Mouse (Mus musculus) midbrain, embryonic 10.5 days (tissue): ENCODE data around the gene Cd151. TPM values are rescaled to one million over a fixed set of nuclear protein-coding genes. Genes with fewer than 3 reads are reported as not detected.

Source experiments
- DNase-seq: peaks from one replicate; pipeline ENCODE4 v3.0.0-alpha.2; 2017; ENCODE audit warnings: low spot score
- H3K27ac ChIP-seq: fragments of 300-500 bp; sonication (generic); replicated peaks from 2 replicates; pipeline ENCODE4 v1.5.1; 2016; ENCODE audit warnings: mild to moderate bottlenecking
- H3K27me3 ChIP-seq: fragments of 300-500 bp; sonication (generic); 2 replicates; pipeline ENCODE4 v1.6.1; 2016; ENCODE audit warnings: low read depth, mild to moderate bottlenecking; ENCODE audit not compliant: poor library complexity, severe bottlenecking
- H3K36me3 ChIP-seq: fragments of 300-500 bp; sonication (generic); 2 replicates; pipeline ENCODE4 v1.6.1; 2016; ENCODE audit warnings: mild to moderate bottlenecking, moderate library complexity
- H3K4me1 ChIP-seq: fragments of 300-500 bp; sonication (generic); 2 replicates; pipeline ENCODE4 v1.6.1; 2016
- H3K4me3 ChIP-seq: fragments of 300-500 bp; sonication (generic); 2 replicates; pipeline ENCODE4 v1.5.1; 2016; ENCODE audit warnings: mild to moderate bottlenecking, moderate library complexity
- H3K9me3 ChIP-seq: fragments of 300-500 bp; sonication (generic); replicated peaks from 2 replicates; pipeline ENCODE4 v1.6.1; 2016; ENCODE audit warnings: mild to moderate bottlenecking
- WGBS: fragments of 180-500 bp; shearing (Covaris S2); methylation state at CpG from one replicate; pipeline ENCODE4 v1.1.7; 2016; 5-methylcytosine and 5-hydroxymethylcytosine counted together
- polyA plus RNA-seq: library from polyadenylated mRNA; unstranded; fragments of >200 nt; fragmentation: Nextera tagmentation; extraction: Ambion mirVana; gene quantifications from 2 replicates; pipeline ENCODE4 v1.2.1, GENCODE M21; 2016

Cd151 gene
- polyA plus RNA-seq, 1 experiment from 2014 or later: 17.3 TPM

DNA sequence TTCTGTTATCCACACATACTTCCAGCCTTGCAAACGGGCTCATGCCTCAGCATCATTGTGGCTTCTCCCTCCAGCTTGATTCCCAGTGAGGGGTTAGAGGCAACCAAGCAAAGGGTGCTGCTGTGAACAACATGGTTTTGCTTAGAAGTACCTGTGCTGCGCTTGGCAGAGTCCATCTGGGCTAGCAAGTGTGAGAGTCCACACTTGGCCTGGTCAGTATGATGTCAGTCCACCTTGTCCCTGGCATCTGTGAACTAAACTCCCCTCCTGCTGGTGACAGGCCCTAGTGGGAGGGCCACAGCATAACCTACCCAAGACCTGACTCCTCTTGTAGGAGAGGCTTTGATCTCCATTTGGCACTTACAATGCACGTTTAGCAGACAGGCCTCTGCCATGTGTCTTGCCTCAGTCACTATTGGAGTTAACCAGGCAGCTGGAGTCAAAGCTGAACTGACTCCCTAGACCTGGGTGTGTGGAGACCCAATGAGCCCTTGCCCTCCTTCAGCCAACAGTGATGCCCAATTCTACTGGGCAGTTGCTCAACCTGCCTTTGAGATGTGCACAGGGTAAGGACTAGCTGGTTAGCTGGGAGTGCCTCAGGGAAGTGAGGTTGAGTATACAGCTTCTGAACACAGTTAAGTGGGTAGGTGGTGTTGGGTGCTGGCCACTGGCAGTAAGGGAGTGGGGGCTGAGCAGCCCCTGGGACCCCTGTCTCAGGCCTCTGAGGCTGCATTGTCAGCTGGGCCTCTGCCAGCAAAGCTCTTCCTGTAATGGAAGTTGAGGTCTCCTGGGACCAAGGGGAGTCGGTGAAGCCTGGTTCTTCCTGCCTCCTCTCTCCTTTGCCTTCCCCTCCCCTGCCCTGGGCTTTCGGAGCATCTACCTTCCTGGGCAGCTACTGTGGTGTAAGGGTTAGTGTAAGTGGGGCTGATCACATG lies 17.3 kb downstream of the Cd151 start:
- Histone ChIP-seq H3K4me3 (no peak overlapping the region), H3K9me3 (no peaks in the 10 kb centered on the region), H3K27me3 (peaks cover 38% of the 10 kb centered on the region), H3K36me3 (no peaks in the 10 kb centered on the region), H3K27ac (no peak overlapping the region), H3K4me1 (peaks cover 29% of the 10 kb centered on the region)
- 80% methylated on average over 5 of the region's 5 CpGs for WGBS
- no peak for DNase-seq

DNA sequence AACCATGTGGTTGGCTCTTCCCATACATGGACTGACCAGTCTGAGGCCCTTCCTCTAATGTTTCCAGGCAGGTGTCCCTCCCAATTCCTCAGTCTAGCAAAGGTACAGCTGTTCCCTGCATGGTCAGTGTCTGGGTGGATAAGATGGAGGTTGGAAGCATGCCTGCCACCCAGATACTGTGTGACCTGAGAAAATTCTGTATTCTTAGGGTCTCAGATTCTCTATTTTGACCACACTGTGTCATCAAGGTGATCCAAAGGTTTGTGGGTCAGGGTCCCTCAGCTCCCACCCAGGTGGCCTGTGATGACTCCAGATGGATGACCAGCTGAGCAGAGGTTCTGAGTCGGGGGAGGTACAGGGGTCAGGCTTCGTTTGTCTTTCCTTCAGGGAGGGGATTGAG lies 18.0 kb downstream of the Cd151 start:
- no peak overlapping the region for H3K4me3 ChIP-seq
- DNase-seq: no peak
- H3K9me3 ChIP-seq: no peaks in the 10 kb centered on the region
- H3K36me3 ChIP-seq: no peaks in the 10 kb centered on the region
- H3K27me3 ChIP-seq: peaks cover 38% of the 10 kb centered on the region
- H3K4me1 ChIP-seq: peaks cover 29% of the 10 kb centered on the region
- no peak overlapping the region for H3K27ac ChIP-seq
- 66% methylated on average over 2 of the region's 2 CpGs for WGBS

DNA sequence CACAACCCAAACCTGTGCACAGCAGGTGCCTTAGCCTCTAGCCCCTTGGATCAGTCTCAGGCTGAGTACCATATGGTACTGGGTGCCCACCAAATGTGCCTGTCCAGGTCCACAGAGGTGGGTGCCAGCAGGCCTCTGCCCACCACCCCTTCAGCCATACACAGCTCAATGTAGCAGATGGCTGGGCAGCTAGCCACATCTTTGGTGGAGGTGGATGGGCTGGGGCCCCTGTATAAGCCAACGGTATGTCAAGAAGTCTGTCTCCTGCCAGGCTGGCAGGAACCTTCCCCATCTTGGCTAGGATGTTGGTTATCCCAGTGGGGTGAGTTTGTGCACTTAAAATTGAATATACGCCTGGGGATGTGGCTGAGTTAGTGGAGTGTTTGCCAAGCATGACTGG lies 18.4 kb downstream of the Cd151 start:
- Histone ChIP-seq H3K27ac (no peak overlapping the region), H3K4me3 (no peak overlapping the region), H3K27me3 (peaks cover 38% of the 10 kb centered on the region), H3K4me1 (peaks cover 27% of the 10 kb centered on the region), H3K36me3 (no peaks in the 10 kb centered on the region), H3K9me3 (no peaks in the 10 kb centered on the region)
- 94% methylated on average over 2 of the region's 2 CpGs for WGBS
- DNase-seq: no peak

DNA sequence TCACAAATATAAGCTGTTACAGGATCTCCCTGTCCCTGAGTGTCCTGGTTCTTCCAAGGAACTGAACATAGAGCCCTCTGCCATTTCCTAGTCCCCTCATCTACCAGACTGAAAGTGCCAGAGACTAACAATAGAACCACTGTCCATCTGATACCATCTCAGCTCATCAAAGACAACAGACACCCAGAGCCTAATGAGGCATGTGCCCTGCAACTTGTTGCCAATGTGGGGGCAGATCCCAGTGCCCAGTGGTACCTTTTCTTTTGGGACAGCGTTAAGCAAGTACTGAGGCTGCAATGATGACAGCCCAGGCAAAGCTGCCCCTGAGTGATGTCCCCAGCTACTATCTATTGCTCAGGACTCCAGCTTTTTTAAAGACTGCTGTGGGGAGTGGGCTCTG lies 19.0 kb downstream of the Cd151 start:
- DNase-seq: no peak
- peaks cover 2% of the 10 kb centered on the region; the same call in 1 of the 2 replicates for H3K36me3 ChIP-seq
- peaks cover 33% of the 10 kb centered on the region for H3K27me3 ChIP-seq
- peaks cover 21% of the 10 kb centered on the region for H3K4me1 ChIP-seq
- no peaks in the 10 kb centered on the region for H3K9me3 ChIP-seq
- no peak overlapping the region for H3K27ac ChIP-seq
- WGBS: 97% methylated on average over 1 of the region's 1 CpGs
- no peak overlapping the region for H3K4me3 ChIP-seq

DNA sequence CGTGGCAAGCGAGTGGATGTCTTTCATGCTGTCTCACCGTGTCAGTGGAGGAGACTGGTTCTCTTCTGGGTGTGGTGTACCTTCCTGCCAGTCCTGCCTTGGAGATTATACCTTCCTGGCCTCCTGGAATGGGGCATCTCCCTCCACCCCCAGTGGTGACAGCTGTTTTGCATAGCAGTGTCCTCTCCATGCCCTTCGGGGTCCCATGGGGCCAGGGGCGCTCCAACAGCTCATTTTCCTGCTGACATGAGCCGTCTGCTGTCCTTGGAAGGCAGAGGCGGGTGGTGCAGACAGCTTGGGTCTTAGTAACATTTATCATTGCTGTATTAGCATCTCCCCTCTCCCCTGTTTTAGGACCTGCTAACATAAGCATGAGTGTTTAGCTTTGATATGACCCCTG lies 19.9 kb downstream of the Cd151 start:
- WGBS: 89% methylated on average over 7 of the region's 7 CpGs
- Histone ChIP-seq H3K27me3 (peaks cover 24% of the 10 kb centered on the region), H3K9me3 (no peaks in the 10 kb centered on the region), H3K4me3 (no peak overlapping the region), H3K27ac (no peak overlapping the region), H3K36me3 (peaks cover 10% of the 10 kb centered on the region), H3K4me1 (peaks cover 12% of the 10 kb centered on the region)
- no peak for DNase-seq

DNA sequence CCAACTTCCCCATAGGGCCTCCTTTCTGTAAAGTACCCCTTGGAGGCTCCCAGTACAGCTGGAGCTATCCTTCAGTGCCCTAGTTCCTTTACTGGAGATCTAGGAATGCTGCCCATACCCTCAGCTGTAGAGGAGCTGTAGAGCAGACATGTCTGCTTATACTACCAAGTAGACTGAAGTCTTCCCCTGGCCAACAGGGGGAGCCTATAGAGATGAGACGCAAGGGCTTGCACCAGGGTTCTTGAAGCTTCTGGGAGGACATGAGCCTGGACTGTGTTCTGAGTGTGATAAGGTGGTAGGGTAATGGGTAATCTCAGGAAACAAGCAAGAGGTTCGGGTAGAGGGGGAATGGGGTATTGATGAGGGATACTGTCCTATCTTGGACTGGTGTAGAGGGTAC lies 24.0 kb downstream of the Cd151 start:
- Histone ChIP-seq H3K4me3 (no peak overlapping the region), H3K4me1 (no peaks in the 10 kb centered on the region), H3K27me3 (no peaks in the 10 kb centered on the region), H3K9me3 (no peaks in the 10 kb centered on the region), H3K27ac (no peak overlapping the region), H3K36me3 (peaks cover 38% of the 10 kb centered on the region)
- no peak for DNase-seq
- 89% methylated on average over 2 of the region's 2 CpGs for WGBS

DNA sequence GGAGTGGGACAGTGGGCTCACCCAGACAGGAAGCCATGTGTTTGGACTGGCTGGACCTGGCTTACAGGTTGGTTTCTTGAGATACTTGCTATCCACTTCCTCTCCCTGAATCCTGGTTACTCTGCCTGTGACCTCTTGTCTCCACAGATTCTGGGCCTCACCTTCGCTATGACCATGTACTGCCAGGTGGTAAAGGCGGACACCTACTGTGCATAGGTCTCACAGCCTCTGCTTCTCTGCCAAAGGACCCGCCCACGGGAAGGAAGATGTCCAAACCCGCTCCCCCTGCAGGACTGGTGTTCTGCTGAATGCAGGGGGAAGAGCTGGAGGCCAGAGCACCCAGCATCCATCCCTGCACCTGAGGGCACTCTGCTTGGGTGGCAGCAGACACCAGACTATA lies 25.5 kb downstream of the Cd151 start:
- no peak overlapping the region for H3K27ac ChIP-seq
- H3K27me3 ChIP-seq: no peaks in the 10 kb centered on the region
- no peak overlapping the region for H3K4me3 ChIP-seq
- no peaks in the 10 kb centered on the region for H3K4me1 ChIP-seq
- WGBS: 88% methylated on average over 5 of the region's 5 CpGs
- DNase-seq: no peak
- peaks cover 39% of the 10 kb centered on the region for H3K36me3 ChIP-seq
- H3K9me3 ChIP-seq: no peaks in the 10 kb centered on the region

DNA sequence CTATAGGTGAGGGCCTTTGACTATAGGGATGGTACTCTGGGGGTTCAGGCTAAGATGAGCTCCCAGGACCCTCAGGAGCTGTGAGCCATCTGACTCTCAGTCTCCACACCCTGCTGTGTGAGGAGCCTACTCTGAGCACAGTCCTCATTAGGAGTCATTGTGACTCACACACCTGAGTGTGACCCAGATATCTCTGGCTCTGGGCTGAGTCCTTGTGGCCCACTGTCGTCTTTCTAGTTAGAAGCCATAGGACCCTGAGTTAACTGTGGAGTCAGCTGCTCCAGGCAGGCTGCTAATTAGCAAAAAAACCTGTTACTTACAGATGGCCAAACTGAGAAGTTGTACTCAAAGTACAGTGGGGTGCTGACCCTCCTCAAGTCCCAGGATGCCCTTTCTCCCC lies 26.5 kb downstream of the Cd151 start:
- 83% methylated on average over 1 of the region's 1 CpGs for WGBS

DNA sequence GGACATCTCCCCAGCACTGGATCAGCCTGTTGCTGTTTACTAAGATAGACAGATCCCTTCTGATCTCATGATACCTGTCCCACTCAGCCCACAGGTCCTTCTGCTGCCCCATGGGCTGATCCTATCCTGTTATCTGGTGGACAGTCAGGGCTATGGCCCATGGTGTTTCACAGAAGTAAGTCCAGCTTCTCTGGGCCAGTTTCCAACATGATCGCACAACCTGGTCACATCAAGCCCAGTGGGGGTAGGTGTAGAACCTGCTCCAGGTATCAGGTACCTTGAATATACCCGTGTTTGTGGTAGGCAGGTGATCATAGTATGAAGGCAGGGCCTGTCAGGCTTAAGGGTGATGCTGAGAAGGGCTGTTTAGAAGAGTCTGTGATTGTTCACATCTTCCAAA lies 28.2 kb downstream of the Cd151 start:
- H3K4me3 ChIP-seq: no peak overlapping the region
- H3K27me3 ChIP-seq: no peaks in the 10 kb centered on the region
- 81% methylated on average over 2 of the region's 2 CpGs for WGBS
- H3K4me1 ChIP-seq: no peaks in the 10 kb centered on the region
- no peak overlapping the region for H3K27ac ChIP-seq
- peaks cover 53% of the 10 kb centered on the region for H3K36me3 ChIP-seq
- no peaks in the 10 kb centered on the region for H3K9me3 ChIP-seq
- DNase-seq: no peak

More for the DNA sequence above, 26.5 kb downstream of the Cd151 start:
- no peaks in the 10 kb centered on the region for H3K27me3 ChIP-seq
- H3K4me3 ChIP-seq: no peak overlapping the region
- no peak for DNase-seq
- H3K4me1 ChIP-seq: no peaks in the 10 kb centered on the region
- H3K27ac ChIP-seq: no peak overlapping the region
- no peaks in the 10 kb centered on the region for H3K9me3 ChIP-seq
- H3K36me3 ChIP-seq: peaks cover 40% of the 10 kb centered on the region

DNA sequence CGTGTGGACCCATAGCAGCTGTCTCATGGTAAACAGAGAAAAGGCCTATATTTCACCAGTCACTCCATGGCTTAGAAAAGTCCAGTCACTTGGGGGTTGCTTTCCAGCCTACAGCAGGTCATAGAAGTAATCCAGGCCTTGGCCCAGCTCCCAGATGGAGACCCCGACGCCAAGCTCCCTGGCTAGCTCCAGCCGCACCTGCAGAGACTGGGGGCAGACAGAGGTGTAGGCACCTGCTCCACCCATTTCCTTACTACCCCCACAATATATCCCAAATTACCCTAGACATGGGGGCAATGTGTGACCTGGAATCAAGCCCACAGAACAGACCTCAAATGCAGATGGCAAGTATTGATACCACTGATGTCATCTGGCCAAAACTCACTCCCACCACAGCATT lies 28.7 kb downstream of the Cd151 start:
- DNase-seq: no peak
- Histone ChIP-seq H3K9me3 (no peaks in the 10 kb centered on the region), H3K36me3 (peaks cover 53% of the 10 kb centered on the region)

DNA sequence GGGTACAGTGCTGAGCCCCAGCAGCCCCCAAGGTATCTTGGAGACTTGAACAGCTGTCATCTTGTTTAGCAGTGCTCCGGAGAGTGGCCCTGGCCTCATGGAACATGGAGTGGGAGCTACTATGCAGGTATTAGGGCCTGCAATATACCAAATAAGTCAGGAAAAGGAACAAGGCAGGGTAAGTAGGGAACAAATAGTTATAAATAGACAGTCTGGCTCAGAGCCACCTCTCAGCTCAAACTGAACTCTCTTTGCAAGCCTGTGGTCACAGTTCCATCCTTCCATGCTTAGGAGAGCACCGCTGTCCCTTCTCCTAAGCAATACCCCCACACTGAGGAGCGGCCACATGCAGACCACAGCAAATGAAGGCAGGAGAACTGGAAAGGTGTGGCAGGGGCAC lies 30.4 kb downstream of the Cd151 start:
- H3K4me3 ChIP-seq: no peak overlapping the region
- WGBS: 95% methylated on average over 3 of the region's 3 CpGs
- no peak overlapping the region for H3K27ac ChIP-seq
- H3K27me3 ChIP-seq: no peaks in the 10 kb centered on the region
- no peaks in the 10 kb centered on the region for H3K4me1 ChIP-seq
- no peak for DNase-seq
- no peaks in the 10 kb centered on the region for H3K9me3 ChIP-seq
- H3K36me3 ChIP-seq: peaks cover 40% of the 10 kb centered on the region

More for the DNA sequence above, 28.7 kb downstream of the Cd151 start:
- Histone ChIP-seq H3K27ac (no peak overlapping the region), H3K4me1 (no peaks in the 10 kb centered on the region), H3K4me3 (no peak overlapping the region), H3K27me3 (no peaks in the 10 kb centered on the region)
- 89% methylated on average over 4 of the region's 4 CpGs for WGBS

DNA sequence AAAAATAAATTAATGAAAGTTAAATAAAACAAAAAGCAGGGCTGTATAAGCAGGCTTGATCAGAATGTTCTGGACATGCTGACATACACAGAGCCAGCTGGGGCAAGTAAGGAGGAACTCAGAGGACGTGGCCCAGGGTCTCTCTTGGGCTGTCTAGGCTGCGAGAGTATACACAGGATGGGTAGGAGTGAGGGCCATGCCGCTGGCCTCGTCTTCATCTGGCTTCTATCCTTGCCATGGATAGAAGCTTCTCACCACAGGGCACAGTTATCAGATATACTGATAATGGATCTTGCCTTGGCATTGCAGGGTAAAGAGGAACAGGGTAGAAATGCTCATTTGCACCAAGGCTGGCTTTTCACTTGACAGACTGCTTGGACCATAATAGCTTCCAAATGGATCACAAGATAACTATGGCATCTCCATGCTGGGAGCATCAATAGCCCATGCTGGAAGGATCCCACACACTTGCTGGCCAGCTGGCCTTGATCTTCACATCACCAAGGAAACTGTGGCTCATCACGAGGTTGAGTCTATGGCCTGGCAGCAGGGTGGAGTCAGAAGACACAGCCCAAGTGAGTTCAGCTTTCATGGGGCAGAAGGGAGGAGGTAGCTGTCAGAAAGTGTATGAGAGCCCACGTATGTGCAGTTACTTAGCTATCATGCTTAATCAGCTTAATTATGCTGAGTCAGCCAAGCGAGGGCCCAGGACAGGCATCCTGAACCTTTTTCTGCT lies 34.8 kb downstream of the Cd151 start:
- 91% methylated on average over 7 of the region's 7 CpGs for WGBS

DNA sequence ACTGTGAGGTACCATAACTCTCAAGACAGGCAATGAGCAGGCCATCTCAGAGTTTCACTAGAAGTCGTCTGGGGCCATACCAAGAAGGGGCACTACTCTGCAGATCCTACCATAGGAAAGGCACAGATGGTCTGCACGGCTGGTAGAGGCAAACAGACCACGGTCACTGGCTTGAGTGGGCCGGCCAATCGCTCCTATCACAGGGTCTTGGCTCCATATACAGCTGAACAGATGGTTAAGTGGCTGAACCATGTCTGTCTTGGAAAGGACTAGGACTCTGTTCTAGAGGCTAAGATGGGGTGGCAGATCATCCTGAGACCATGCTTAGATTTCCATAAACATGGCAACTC lies 35.3 kb downstream of the Cd151 start:
- no peak overlapping the region for H3K27ac ChIP-seq
- no peak for DNase-seq
- H3K4me1 ChIP-seq: peaks cover 12% of the 10 kb centered on the region
- H3K4me3 ChIP-seq: no peak overlapping the region
- no peaks in the 10 kb centered on the region for H3K9me3 ChIP-seq
- no peaks in the 10 kb centered on the region for H3K27me3 ChIP-seq
- WGBS: 92% methylated on average over 5 of the region's 5 CpGs
- H3K36me3 ChIP-seq: peaks cover 24% of the 10 kb centered on the region

More for the DNA sequence above, 34.8 kb downstream of the Cd151 start:
- DNase-seq: no peak
- Histone ChIP-seq H3K4me3 (no peak overlapping the region), H3K27me3 (no peaks in the 10 kb centered on the region), H3K9me3 (no peaks in the 10 kb centered on the region), H3K36me3 (peaks cover 24% of the 10 kb centered on the region), H3K4me1 (peaks cover 11% of the 10 kb centered on the region), H3K27ac (no peak overlapping the region)
